Mouse (Mus musculus): Measurements from ENCODE around the gene Cntnap2. TPM values are rescaled to one million over a fixed set of nuclear protein-coding genes. Genes with fewer than 3 reads are reported as not detected.

Gene Cntnap2
- polyA plus RNA-seq, 1 experiment from 2014 or later, result not detected

DNA sequence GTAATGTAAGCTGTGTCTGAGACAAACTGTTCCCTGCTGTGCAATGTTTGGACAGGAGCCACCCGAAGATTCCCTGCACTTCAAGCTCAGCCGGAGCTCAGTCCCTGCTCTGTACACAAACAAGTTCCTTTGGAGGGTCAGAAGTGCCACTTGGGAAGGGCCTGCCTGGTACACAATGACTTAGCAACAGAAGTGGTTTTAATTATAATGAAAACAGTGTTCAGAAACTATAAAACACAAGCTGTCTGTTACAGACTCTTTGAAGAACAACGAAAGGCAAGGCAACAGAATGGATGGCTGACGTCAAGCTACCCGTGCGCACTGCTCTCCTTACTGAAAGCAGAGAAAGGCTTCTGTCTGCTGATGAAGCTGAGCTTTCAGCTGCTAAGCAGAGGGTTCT lies 2259.5 kb downstream of the Cntnap2 start:
- DNase-seq (no peak), ATAC-seq (no peak)
- WGBS (ENCODE audit: insufficient replicate concordance), result 51% methylated on average over 6 of the region's 6 CpGs
- H3K27ac ChIP-seq (ENCODE audit: low read depth), result no peak overlapping the region
- peaks cover 9% of the 10 kb centered on the region; the same call in 1 of the 2 replicates for H3K4me1 ChIP-seq (ENCODE audit: insufficient read depth)
- H3K36me3 ChIP-seq (replicated peaks; ENCODE audit: insufficient read depth, low read length), result no peaks in the 10 kb centered on the region
- no peak overlapping the region for H3K4me3 ChIP-seq (ENCODE audit: low read depth, low read length)
- no peak overlapping the region for H3K4me2 ChIP-seq (ENCODE audit: low read depth, low read length)
- H3K9ac ChIP-seq (replicated peaks), result no peak overlapping the region
- H3K9me3 ChIP-seq (ENCODE audit: low read length), result no peaks in the 10 kb centered on the region
- H3K27me3 ChIP-seq (ENCODE audit: insufficient read depth, low read length), result no peaks in the 10 kb centered on the region
- no peak for TF ChIP-seq EP300 (IDR thresholded peaks at IDR 0.05; ENCODE audit: low read depth)
- TF ChIP-seq CTCF (IDR thresholded peaks at IDR 0.05; ENCODE audit: low read depth), result no peak

- H3K4me2 ChIP-seq (ENCODE audit: low read depth, low read length), result no peak overlapping the region
- TF ChIP-seq EP300 (IDR thresholded peaks at IDR 0.05; ENCODE audit: low read depth), result no peak
- TF ChIP-seq CTCF (IDR thresholded peaks at IDR 0.05; ENCODE audit: low read depth), result no peak
- DNase-seq, result no peak
- peaks cover 9% of the 10 kb centered on the region; the same call in 1 of the 2 replicates for H3K4me1 ChIP-seq (ENCODE audit: insufficient read depth)
- WGBS (ENCODE audit: insufficient replicate concordance), result 32% methylated on average over 5 of the region's 5 CpGs
- H3K4me3 ChIP-seq (ENCODE audit: low read depth, low read length), result no peak overlapping the region
- no peak overlapping the region for H3K9ac ChIP-seq (replicated peaks)
- no peaks in the 10 kb centered on the region for H3K36me3 ChIP-seq (replicated peaks; ENCODE audit: insufficient read depth, low read length)
- no peak for ATAC-seq
- no peaks in the 10 kb centered on the region for H3K9me3 ChIP-seq (ENCODE audit: low read length)
- H3K27ac ChIP-seq (ENCODE audit: low read depth), result no peak overlapping the region
- no peaks in the 10 kb centered on the region for H3K27me3 ChIP-seq (ENCODE audit: insufficient read depth, low read length)
Observed at GRCm38 (mm10) chr6:47319309-47319983, 2260.3 kb downstream of the Cntnap2 start.

- TF ChIP-seq CTCF (IDR thresholded peaks at IDR 0.05; ENCODE audit: low read depth) (no peak), EP300 (IDR thresholded peaks at IDR 0.05; ENCODE audit: low read depth) (peak; percentile 36; the same call in 1 of the 2 replicates)
- Histone ChIP-seq H3K4me1 (ENCODE audit: insufficient read depth) (peaks cover 9% of the 10 kb centered on the region; the same call in 1 of the 2 replicates), H3K9me3 (ENCODE audit: low read length) (no peaks in the 10 kb centered on the region), H3K36me3 (replicated peaks; ENCODE audit: insufficient read depth, low read length) (no peaks in the 10 kb centered on the region), H3K4me3 (ENCODE audit: low read depth, low read length) (no peak overlapping the region), H3K27ac (ENCODE audit: low read depth) (no peak overlapping the region; the same call in 1 of the 2 replicates), H3K27me3 (ENCODE audit: insufficient read depth, low read length) (no peaks in the 10 kb centered on the region), H3K9ac (replicated peaks) (no peak overlapping the region), H3K4me2 (ENCODE audit: low read depth, low read length) (no peak overlapping the region)
- peak; percentile 21; the same call in 1 of the 2 replicates for ATAC-seq
- 27% methylated on average over 5 of the region's 5 CpGs for WGBS (ENCODE audit: insufficient replicate concordance)
- no peak for DNase-seq
Observed at GRCm38 (mm10) chr6:47323169-47323835, 2264.1 kb downstream of the Cntnap2 start.

DNA sequence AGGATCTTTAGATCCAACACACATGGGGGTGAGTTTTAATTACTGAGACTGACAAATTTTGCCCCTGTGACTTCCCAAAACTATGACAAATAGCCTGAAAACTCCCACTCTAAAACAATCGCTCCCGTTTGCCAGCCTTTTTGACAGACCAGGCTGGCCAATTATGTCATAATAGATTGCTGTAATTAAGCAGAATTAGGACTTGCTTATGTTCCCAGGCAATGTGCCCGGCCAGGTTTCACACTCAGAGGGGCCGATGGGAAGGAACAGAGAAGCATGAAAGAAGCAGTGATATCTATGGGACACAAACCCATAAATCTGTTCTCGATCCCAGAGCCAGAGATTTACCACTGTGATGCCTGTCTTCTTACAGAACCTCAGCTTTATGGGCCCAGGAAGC lies 2264.7 kb downstream of the Cntnap2 start:
- DNase-seq (no peak), ATAC-seq (no peak)
- H3K36me3 ChIP-seq (replicated peaks; ENCODE audit: insufficient read depth, low read length), result no peaks in the 10 kb centered on the region
- WGBS (ENCODE audit: insufficient replicate concordance), result 54% methylated on average over 5 of the region's 5 CpGs
- no peak overlapping the region for H3K9ac ChIP-seq (replicated peaks)
- TF ChIP-seq EP300 (IDR thresholded peaks at IDR 0.05; ENCODE audit: low read depth) (no peak), CTCF (IDR thresholded peaks at IDR 0.05; ENCODE audit: low read depth) (no peak)
- no peaks in the 10 kb centered on the region for H3K9me3 ChIP-seq (ENCODE audit: low read length)
- H3K4me2 ChIP-seq (ENCODE audit: low read depth, low read length), result no peak overlapping the region
- no peak overlapping the region for H3K4me3 ChIP-seq (ENCODE audit: low read depth, low read length)
- no peak overlapping the region for H3K27ac ChIP-seq (ENCODE audit: low read depth)
- H3K27me3 ChIP-seq (ENCODE audit: insufficient read depth, low read length), result no peaks in the 10 kb centered on the region
- peaks cover 9% of the 10 kb centered on the region; the same call in 1 of the 2 replicates for H3K4me1 ChIP-seq (ENCODE audit: insufficient read depth)

DNA sequence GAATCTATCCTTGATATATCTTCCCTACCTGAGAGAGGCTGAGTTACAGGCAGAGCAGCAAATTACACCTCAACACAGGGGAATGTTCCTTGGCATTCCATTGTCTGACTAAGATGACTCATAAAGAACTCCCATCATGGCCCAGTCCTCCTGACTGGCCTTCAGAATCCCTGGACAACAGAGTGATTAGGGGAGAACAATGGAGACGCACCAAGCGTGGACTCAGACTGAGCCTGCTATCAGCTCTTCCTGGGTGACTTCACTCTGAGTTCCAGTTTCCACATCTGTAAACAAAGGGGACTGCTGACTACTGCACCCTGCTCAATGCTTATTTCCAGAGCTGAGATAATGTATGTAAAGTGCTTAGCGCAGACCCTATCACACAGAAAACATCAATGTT lies 2269.1 kb downstream of the Cntnap2 start:
- no peak overlapping the region for H3K4me3 ChIP-seq (ENCODE audit: low read depth, low read length)
- ATAC-seq, result peak; percentile 67
- no peaks in the 10 kb centered on the region for H3K27me3 ChIP-seq (ENCODE audit: insufficient read depth, low read length)
- H3K4me2 ChIP-seq (ENCODE audit: low read depth, low read length), result no peak overlapping the region
- no peaks in the 10 kb centered on the region for H3K36me3 ChIP-seq (replicated peaks; ENCODE audit: insufficient read depth, low read length)
- H3K4me1 ChIP-seq (ENCODE audit: insufficient read depth), result 0 out of 2 replicates have a peak, but pooled peaks cover 1% of the 10 kb centered on the region
- 74% methylated on average over 3 of the region's 3 CpGs for WGBS (ENCODE audit: insufficient replicate concordance)
- no peaks in the 10 kb centered on the region for H3K9me3 ChIP-seq (ENCODE audit: low read length)
- DNase-seq, result no peak
- H3K27ac ChIP-seq (ENCODE audit: low read depth), result no peak overlapping the region
- H3K9ac ChIP-seq (replicated peaks), result no peak overlapping the region
- TF ChIP-seq CTCF (IDR thresholded peaks at IDR 0.05; ENCODE audit: low read depth) (no peak), EP300 (IDR thresholded peaks at IDR 0.05; ENCODE audit: low read depth) (no peak)

- H3K4me3 ChIP-seq (ENCODE audit: low read depth, low read length), result no peak overlapping the region
- no peak overlapping the region for H3K9ac ChIP-seq (replicated peaks)
- no peak for DNase-seq
- H3K9me3 ChIP-seq (ENCODE audit: low read length), result no peaks in the 10 kb centered on the region
- peak; percentile 29; the same call in 1 of the 2 replicates for ATAC-seq
- 23% methylated on average over 4 of the region's 4 CpGs for WGBS (ENCODE audit: insufficient replicate concordance)
- H3K4me2 ChIP-seq (ENCODE audit: low read depth, low read length), result no peak overlapping the region
- H3K4me1 ChIP-seq (ENCODE audit: insufficient read depth), result no peaks in the 10 kb centered on the region
- TF ChIP-seq EP300 (IDR thresholded peaks at IDR 0.05; ENCODE audit: low read depth) (peak; percentile 52; the same call in 1 of the 2 replicates), CTCF (IDR thresholded peaks at IDR 0.05; ENCODE audit: low read depth) (no peak)
- no peak overlapping the region for H3K27ac ChIP-seq (ENCODE audit: low read depth)
- H3K27me3 ChIP-seq (ENCODE audit: insufficient read depth, low read length), result no peaks in the 10 kb centered on the region
- no peaks in the 10 kb centered on the region for H3K36me3 ChIP-seq (replicated peaks; ENCODE audit: insufficient read depth, low read length)
Observed at GRCm38 (mm10) chr6:47329212-47329611, 2270.1 kb downstream of the Cntnap2 start.

Measured in liver, postnatal 0 days (tissue).